Mouse (Mus musculus) testis, postnatal 14 days (tissue): Measurements from ENCODE around the gene Rab11fip3.
"Not testable (repeated sequence)": the region's sequence is repeated elsewhere in the genome, so short reads cannot be mapped to it uniquely, and the experiment has no call there.

Experiments used
- DNase-seq: peaks from one replicate; pipeline ENCODE4 v3.0.0; 2021; ENCODE audit warnings: low spot score

The Rab11fip3 gene

DNA sequence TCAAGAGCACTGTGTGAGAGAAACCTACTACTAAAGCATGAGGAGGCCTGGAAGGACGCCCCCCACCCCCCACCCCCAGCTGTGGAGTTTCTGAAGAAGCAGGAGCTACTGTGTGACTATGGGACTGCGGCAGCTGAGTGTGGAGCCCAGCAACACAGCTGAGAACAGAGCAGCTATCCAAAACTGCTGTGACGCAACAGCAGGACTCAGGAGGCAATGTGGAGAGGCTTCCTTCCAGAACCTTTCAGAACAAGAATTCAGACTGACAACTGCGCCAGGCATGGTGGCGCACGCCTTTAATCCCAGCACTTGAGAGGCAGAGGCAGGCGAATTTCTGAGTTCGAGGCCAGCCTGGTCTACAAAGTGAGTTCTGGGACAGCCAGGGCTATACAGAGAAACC lies 28.6 kb downstream of the Rab11fip3 start:
- DNase-seq = not testable (repeated sequence)

DNA sequence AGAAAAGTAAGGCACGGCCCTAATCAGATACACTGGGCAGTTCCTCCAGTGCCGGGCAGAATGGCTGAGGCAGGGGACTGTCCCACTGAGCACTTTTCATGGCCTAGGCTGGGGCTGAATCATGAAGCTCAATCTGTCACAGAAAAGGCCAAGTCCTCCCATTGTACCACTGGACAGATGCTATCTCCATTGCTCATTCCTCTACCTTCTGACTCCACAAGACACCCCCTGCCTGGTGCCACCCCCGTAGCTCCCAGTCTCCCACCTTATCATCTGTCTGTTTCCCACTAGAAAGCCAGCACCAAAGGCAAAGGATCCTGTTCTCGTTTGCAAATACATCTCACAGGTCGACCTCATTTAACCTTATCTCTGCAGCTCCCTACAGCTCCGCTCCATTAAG lies 37.3 kb downstream of the Rab11fip3 start:
- DNase-seq = no peak

DNA sequence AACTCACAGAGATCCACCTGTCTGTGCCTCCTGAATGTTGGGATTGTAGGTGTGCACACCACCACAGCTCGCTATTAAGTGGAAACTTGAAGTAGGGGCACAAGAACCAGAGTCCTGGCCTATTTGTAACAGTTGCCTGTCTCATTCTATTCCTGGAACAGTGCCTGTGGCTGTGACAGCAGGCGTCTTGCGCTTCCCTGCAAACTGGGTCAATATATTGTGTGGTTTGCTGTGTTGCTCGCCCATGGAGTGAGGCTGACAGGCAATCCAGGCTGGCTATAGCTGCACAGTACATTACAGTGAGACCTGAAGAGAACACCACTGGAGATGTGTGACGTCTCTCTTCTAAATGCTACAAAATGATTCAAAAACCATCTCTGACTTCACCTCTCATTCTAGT lies 37.8 kb downstream of the Rab11fip3 start:
- DNase-seq = no peak

DNA sequence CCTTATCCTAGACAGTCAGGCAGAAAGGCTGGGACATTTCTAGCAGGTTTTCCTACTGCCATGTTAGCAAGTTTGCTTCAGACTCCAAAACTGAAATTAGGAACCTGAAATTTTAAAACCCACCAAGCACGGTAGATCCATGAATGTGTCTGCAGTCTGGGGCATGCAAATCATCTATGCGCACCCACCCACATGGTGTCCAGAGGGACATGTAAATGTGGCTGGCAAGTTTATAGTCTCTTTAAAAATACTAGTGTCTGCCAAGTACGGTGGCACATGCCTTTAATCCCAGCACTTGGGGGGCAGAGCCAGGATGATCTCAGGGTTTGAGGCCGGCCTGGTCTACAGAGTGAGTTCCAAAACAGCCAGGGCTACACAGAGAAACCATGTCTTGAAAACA lies 41.1 kb downstream of the Rab11fip3 start:
- DNase-seq = no peak

DNA sequence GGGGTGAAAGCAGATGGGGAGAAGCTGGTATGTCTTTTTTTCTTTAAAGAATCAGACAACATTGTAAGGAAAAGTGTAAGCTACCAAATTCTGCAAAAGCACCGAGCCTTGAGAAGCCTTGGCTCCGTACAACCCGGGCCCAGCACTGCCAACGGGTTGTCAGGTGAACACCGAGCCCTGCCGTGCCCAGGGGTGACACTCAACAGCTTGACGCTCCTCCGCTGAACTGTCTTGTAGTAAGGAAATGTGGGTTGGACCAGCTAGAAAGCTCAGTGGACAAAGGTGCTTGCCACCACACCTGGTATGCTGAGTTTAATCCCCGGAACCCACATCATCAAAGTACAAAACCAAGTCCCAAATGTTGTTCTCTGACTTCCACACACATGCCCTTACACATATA lies 44.7 kb downstream of the Rab11fip3 start:
- no peak for DNase-seq

DNA sequence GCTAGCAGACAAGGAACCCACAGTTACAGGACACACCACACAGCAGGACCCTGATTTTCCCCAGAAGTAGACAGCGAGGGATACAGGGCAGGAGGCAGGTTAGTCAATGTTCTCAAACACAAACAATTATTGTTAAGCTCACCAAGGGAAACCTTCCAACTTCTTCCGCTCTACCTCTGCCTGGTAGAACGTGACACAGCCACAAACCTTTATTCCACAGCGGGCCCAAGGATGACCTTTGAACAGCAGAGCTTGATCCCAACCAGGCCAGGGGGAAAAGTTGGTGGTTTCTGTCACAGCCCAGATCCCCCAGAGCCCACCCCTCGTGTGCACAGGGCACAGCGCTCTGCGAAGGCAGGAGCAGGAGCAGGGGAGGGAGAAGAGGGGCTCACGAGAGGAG lies 45.4 kb downstream of the Rab11fip3 start:
- no peak for DNase-seq

DNA sequence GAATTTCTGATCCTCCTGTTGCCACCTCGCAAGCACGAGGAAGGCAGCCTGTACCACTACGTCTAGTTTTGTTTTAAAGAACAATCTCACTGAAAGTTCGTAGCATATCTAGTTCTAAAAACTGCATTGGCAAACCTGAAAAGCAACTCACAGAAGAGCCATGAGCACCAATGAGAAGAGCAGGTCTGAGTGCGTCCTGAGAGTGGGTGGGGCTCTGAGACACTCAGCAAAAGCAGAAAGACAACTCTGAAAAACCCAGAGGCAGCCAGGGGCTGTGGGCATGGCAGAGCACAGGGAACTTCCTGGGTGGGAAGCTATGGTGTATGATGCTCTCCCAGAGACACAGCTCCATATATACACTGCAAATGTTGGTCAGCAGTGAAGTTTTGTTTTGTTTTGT lies 46.2 kb downstream of the Rab11fip3 start:
- DNase-seq = no peak

DNA sequence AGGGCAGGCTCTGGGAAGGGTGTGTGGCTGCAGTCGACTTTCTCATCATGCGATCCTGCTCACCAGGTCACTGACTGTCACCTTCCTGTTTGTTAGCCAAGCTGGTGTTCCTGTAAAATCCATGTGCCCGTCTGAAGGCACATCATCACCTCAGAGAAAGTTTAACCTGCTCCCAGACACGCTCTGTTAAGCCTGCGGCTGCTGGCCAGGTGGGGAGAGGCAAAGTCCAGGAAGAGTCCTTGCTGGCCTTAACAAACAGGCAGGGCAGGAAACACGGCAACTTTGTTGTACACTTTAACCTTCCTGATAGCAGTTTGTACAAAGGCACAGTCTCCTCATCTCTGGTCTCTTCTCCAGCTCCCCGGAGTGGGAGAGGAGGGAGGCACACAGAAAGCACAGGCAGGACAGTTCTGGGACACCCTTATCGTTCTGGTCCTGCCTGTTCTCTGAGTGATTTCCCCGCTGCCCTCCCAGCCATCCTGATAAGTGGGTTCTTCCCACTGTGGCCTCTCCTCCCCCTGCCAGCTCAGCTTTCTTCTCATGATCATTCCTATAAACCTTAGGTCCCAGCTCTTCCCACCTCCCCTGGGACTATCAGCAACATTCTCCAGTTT lies 47.5 kb downstream of the Rab11fip3 start:
- DNase-seq = peak; percentile 86

DNA sequence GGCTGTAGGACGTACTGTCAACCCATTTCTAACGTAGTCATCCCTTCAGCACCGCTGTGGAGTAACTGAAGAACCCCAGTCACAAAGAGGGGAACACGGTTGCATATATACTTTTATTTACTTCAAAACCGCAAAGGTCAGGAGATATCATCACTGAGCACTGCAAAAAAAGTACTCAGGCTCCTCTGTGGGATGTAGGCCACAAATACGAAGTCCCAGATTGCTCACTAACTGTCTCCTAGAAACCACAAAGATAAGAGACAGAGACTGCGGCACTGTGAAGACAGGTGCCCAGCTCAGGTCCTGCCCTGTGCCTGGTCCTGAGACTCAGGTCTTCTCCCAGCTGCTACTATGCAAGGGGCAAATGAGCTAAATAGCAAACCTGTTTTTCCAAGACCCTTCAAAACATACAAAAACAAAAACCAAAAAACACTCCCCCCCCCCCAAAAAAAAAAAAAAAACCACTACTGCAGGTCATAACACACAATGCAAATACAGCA lies 48.5 kb downstream of the Rab11fip3 start:
- no peak for DNase-seq

DNA sequence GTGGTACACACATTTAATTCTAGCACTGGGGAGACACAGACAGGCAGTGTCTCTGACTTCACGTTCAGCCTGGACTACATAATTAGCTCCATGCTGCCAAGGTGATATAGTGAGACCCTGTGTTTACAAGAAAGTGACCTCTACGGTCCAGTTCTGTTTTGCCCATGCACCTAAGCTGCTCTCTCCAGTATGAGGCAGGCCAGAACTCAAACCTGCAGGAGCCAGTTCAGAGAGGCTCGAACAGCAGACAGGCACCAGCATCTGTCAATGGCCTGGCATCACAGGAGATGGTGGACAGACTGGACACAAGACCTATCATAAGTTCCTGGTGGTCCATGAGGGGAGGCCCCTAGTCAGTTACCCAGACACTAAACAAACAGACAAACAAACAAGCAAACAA lies 51.0 kb downstream of the Rab11fip3 start:
- no peak for DNase-seq

DNA sequence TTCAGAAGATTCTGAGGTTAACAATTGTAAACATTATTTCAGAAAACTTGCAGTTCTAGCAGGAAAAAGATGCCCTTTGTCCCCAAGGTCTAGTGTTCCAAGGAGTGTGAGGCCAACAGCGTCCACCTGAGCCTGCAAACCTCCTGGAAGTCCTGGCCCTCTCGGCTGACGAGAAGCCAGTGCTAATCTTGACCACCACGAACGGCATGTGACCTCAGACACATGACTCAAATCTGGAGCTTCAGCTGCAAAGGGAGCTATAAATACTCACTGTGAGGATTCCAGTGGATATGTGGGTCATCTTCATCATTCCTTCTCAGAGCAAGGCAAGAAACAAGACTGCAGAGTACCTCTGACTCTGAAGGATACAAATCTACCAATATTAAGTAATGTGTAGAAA lies 51.4 kb downstream of the Rab11fip3 start:
- DNase-seq = no peak

DNA sequence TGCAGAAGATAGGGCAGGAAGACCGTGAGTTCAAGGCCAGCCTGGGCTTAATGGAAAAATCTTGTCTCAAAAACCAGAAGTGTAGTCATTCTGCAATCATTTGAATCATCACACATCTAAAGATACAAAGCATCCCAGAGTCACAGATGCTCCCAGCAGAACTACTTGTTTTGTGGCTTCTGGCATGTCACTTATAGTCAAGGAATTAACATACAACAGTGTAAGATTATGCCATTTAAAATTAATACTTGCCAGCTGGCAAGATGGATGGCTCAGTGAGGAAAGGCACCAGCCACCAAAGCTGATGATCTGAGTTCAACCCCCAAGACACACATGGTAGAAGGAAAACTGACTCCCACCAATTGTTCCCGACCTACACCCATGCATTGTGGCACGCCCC lies 52.3 kb downstream of the Rab11fip3 start:
- no peak for DNase-seq

DNA sequence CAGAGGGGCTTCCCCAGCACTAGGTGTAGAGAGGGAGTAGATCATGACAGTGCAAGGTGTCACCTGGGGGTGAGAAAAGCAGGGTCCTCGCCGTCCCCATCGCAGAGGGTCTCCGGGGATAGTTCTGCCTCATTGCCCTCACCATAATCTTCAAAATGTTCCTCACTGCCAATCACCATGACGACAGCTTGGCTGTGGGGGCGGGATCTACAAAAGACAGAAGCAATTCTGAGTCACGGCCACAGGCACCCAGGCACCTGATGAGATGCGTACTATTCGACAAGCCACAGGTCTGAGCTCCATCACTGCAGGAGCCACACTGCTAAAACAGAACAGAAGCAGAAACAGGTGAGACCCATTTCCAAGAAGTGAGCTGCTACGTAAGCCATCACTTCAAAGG lies 55.6 kb downstream of the Rab11fip3 start:
- no peak for DNase-seq

DNA sequence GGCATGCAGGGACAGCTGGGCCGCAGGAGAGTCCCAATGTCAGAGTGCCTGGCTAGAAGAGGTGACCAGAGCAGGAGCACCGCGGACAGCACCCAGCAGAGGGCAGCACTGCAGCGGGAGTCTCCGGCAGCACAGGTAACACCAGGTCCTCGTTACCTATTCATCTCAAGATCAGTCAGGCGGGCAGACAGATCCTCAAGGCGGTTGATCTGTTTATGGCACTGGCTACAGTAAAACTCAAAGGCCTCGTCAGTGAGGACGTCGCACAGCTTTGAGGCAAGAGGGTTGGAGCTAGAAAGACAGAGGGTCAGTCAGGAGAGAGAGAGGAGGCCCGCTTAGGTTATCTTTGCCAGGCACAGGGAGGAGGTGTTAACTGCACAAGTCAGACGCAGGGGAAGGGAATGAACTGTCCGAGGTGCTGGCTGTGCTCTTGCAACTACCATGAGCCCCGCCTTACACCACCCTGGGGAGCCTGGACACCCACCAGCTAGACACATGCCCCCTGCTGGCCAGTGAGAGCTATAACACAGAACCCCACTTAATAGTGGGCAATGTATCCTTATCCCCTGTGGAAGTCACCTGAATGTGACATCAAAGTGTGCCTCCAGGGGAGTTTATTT lies 57.4 kb downstream of the Rab11fip3 start:
- peak; percentile 69 for DNase-seq

DNA sequence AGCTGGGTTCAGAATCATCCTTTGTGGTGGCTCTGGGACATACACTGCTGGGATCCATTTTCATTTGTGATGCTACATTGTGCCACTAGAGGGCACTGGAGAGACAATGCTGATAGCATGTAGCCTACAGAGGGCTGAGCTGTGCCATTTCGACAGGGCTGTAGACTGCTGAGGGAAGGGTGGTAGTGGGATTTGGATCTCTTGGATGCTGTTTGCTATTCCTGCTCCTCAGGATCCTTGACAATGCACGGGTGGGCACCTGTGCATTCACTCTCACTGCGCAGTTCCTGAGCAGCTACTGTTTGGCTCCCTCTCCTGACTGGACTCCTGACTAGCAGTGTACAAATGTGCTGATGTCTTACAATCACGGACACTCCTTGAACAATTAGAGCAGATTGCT lies 59.8 kb downstream of the Rab11fip3 start:
- DNase-seq = peak; percentile 59

DNA sequence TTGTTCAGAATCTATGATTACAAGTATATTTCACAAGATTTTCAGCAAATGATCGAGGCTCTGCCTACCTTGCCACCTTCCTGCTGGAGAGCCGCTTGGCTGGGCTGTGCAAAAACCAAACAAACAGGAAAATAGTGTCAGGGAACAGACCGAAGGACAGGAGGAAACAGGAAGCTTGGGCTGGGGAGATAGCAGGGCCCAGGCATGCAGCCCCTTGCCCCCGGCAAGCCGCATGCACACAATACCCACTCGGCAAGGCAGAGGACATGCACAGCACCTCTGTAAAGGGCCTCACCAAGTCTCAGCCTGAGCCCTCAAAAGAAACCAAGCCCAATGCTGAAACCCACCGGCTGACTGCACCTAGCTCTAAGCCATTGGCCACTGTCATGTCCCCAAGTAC lies 60.6 kb downstream of the Rab11fip3 start:
- DNase-seq = no peak

DNA sequence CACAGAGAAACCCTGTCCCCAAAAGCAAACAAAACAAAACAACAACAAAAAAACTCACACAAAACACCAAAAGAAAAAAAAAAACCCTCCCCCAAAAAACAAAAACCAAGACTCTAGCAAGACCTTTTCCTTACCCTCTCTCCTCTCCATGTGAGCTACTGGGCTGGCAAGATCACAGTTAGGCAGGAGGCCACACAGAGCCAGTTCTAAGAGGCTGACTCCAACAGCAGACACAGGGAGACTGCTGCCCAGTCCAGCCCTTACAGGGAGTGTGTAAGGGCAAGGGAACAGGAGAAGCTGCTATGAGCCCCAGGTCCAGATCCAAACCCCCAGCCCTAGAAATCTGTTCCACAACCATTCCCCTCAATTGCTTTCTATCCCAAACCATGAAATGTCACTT lies 61.0 kb downstream of the Rab11fip3 start:
- DNase-seq = no peak

DNA sequence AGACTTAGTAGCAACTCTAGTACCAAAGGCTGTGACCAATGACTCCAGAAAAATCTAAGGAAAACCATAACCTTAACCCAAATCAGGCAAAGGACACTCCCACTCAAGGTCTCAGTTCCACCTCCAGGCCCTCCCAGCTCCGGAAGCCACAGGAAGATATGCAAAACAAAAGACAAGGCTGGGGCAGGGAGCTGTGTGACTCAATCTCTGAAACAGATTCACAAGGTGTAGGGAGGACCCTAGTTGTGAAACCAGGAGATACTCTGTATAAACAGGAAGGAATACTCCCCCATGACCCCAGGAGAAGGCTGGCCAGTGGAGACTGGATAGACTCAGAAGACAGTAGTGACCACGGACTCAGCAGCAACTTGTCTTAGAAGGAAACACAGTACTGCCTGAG lies 61.7 kb downstream of the Rab11fip3 start:
- no peak for DNase-seq

DNA sequence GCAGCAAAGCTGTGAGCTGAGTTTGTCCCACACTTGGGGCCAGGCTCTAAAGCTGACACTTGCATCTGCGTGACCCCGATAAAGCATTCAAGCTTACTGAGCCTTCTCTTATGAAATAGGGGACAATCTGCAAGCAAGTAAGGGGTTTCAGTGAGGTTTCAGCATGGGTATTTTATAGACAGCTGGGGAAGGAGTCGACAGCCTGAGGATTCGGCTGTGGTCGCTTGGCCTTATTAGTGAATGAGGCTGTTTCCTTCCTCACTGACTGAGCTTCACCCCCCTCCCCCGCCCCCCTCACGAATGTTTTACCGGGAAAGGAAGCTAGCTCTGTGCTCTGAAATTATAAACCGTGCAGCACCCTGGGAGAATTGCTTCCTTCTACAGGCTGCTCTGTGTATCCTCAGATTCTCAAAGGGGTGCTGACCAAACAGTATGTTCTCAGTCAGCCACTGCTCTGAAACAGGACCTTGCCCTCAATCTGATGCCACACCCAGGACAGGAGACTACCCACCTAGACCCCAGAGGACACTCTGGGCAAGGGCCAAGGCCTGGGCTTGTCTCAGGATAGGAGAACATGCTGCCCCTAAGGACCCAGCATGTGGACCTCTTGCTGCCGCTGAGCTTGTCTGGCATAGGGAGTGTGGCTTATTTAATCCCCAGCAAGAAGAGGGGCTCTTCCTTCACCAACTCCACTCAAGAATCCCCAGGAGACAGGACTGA lies 63.5 kb downstream of the Rab11fip3 start:
- DNase-seq = no peak

DNA sequence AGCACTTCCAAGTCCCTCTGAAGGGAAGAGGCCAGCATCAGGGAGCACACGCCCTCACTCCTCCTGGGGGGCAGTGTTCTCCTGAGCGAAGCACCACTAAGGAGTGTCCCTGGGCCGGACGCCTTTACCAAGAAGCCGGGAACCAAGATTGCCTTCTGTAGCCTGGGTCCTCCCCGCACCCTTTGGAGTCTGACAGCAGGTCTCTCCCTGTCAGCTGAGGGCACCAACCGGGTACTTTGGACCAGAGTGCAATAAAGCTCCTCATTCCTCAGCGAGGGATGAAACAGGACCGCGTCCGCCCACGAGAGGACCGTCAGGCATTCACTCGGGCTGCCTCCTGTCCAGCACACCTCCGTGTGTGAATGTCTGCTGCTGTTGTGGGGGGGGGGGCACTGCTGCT lies 64.6 kb downstream of the Rab11fip3 start:
- no peak for DNase-seq

DNA sequence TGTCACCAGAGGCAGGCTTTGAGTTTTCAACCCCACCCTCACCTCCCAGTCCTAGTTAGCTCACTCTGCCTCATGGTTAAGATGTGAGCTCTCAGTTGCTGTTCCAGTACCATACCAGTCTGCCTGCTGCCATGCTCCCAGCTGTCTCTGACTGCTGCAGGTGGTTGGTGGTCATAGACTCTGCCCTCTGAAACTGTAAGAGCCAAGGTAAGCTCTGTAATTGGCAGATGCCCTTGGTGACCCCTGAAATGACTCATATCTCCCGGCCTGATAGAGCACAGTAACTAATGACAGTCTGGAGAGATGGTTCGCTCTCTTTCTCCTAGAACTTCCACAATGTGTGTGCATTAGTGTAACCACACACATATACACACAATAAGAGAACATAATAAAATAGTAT lies 65.5 kb downstream of the Rab11fip3 start:
- DNase-seq = no peak

DNA sequence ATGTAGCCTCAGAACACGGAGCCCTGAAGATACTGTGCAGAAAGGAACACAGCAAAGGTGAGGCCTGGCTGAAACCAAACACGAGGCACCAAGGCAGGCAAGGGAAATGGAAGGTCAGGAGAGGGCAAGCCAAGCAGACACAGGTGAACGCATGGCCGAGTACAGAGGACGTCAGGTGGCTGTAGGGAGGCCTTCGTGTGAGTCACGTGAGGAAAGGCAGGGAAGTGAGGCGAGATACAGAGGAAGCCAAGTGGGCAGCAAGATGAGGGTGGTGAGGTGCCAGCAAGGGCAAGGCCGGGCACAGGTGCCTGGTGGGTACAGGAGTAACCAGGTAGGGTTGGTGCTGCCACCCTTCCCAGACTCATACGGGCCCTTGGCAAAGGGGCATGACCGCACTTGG lies 70.9 kb downstream of the Rab11fip3 start:
- no peak for DNase-seq

DNA sequence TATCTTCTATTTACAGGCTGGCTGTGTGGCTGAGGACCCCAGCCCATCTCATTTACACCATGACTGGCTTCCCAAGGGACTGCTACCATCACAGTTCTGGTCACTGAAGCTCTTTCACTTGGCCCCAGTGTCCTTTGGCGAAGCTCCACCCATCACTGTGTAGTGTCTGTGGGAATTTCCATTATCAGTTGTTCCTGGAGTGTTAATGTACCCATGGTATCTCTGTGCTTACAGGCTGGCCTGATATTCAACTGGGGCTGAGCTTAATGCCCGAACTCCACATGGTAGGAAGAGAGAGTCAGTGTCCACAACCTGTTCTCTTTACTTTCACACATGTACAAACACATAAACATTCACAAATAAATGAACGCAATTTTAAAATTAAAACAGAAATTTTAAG lies 75.9 kb downstream of the Rab11fip3 start:
- DNase-seq = no peak

DNA sequence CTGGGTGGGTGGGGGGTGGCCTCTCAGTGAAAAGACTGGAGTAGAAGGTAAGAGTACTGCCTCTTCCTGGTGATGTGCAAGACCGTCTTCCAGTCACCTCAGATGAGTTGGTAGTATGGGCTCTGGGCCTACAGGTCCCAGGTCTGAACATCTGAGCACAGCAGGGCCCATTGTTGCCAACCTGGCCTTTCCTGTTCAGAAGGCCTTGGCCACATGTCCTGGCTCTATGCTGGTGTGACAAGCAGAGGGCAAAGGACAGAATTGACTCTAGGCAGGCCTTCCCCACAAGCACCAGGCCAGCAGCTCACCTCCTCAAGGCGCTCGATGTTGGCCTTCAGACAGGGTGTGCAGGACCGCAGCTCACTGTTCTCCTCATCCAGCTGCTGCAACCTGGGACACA lies 77.1 kb downstream of the Rab11fip3 start:
- no peak for DNase-seq
